Mouse (Mus musculus) thymus, adult 2 months (tissue): ENCODE measurements around the gene Nhlrc4.

ENCODE experiments used
- CTCF ChIP-seq: fragments of 200-500 bp; IDR thresholded peaks from 2 replicates; pipeline ENCODE4 v1.5.1; 2012; ENCODE audit warnings: mild to moderate bottlenecking, control low read depth, low read length, moderate library complexity, borderline replicate concordance; ENCODE audit not compliant: control insufficient read depth, poor library complexity, insufficient read depth; ENCODE audit errors: extremely low read depth
- POLR2A ChIP-seq: fragments of 200-500 bp; IDR thresholded peaks from 2 replicates; pipeline ENCODE4 v1.6.1; 2012; ENCODE audit warnings: mild to moderate bottlenecking, low read length, control low read depth, moderate library complexity; ENCODE audit not compliant: control insufficient read depth, poor library complexity, insufficient read depth; ENCODE audit errors: extremely low read depth

- TF ChIP-seq POLR2A = no peak
- peak; percentile 80; the same call in 1 of the 2 replicates for TF ChIP-seq CTCF
These were observed 50.7 kb downstream of the Nhlrc4 start for GRCm38 (mm10) chr17:25893975-25894617.
